Mouse (Mus musculus) central nervous system, embryonic 18 days (tissue): ENCODE data around the gene Bcl7a. TPM values are rescaled to one million over a fixed set of nuclear protein-coding genes. Genes with fewer than 3 reads are reported as not detected.

ENCODE experiments used
- polyA plus RNA-seq: library from polyadenylated mRNA; depleted of rRNA; stranded (reverse); fragments of >200 nt; gene quantifications from 2 replicates; pipeline ENCODE4 v1.2.3, GENCODE M21; 2012; rRNA removed

Bcl7a gene
- 33.4 and 41.3 TPM in 2 replicates for polyA plus RNA-seq

DNA sequence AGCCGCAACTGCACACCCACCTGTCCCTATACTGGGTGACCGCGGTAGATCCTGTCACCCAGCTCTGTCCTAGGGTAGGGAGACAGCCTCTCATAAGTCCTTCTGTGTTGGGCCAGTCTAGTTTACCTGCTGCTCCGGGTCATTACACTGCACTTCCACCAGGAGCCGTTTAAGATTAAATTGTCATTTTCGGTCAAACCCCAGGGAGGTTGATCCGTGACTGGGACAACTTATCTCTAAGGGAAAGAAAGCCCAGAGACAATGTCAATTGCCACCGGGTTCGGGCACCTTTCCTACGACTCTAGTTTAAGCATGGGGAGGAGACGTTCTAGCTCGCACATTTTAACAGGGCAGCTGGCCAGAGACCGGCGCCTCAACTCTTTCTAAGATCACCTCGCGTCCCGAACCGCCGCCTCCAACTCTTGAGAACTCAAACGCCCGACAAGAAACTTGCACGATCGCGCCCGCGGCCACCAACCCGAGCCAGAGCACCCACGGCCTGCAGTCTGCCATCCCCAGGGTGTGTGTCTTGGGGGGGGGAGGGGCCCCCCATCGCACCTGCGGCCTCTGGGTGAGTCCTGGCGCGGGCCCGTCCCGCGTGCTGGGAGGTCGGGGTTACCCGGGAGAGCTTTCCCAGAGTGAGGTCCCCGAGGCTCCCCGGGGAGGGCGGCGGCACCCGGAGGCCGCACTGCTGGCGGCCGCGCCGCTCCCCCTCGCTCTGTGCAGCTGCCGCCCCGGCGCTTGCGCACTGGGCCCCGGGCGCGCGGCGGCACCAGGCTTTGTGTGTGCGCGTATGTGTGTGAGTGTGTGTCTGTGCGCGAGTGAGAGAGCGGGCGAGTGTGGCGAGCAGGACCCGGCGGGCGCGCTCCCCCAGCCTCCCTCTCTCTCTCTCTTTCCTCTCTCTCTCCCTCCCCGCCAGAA, at the start of gene Bcl7a:
Bcl7a (plus strand) TSS at position 128 of the 921 bp plus-strand sequence.

DNA sequence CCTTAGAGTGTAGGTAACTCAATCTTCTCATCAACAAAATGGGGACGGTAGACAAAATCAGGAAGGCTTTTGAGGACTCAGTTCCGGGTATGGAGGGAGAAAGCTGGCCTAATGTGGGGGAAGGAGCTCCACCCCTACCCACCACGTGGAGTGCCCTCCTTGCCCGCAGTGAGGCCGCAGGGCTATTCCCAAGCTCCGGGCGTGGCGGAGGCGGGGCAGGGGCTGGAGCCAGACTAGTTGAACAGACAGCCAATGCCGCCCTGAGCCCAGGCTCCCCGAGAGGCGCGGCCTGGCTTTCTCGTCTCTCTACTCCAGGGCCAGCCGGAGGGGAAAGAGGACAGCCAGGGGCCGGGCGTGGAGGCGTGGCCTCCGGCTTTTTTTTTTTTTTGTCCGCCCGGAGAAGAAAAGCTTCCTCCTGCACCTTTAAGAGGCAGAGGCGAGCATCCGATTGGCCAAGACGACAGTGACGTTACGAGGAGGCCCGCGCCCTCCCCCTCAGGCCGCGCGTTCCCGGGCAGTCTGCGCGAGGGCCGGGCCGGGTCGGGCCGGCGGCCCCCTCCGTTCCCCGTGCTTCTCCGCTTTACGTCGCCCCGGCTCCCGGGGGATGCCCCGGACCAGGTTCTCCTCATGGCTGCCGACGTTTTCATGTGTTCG, 50.8 kb downstream of the Bcl7a start, which contains the start of gene Mlxip:
Mlxip (plus strand) TSS at position 496 of the 654 bp plus-strand sequence.

Other genes starting within 250 kb of the Bcl7a start
- 30.7 and 35.4 TPM in 2 replicates for gene Rhof, start 211.1 kb upstream of the Bcl7a start, polyA plus RNA-seq
- gene Setd1b, start 201.6 kb upstream of the Bcl7a start, polyA plus RNA-seq: 6.4 and 9.0 TPM in 2 replicates
- gene Psmd9, start 174.4 kb upstream of the Bcl7a start, polyA plus RNA-seq: 40.6 and 40.7 TPM in 2 replicates
- 0.04 TPM in 1 of 2 replicates, not detected in the other for gene Hpd, start 161.1 kb upstream of the Bcl7a start, polyA plus RNA-seq
- 3.4 and 3.9 TPM in 2 replicates for gene Wdr66, start 91.7 kb upstream of the Bcl7a start, polyA plus RNA-seq
- gene Mlxip, start 51.0 kb downstream of the Bcl7a start, polyA plus RNA-seq: 27.4 and 27.7 TPM in 2 replicates
- 0.84 and 1.1 TPM in 2 replicates for gene Lrrc43, start 145.5 kb downstream of the Bcl7a start, polyA plus RNA-seq
- not detected in 2 replicates for gene Il31, start 145.7 kb downstream of the Bcl7a start, polyA plus RNA-seq
- gene B3gnt4, start 166.6 kb downstream of the Bcl7a start, polyA plus RNA-seq: 3.0 and 3.1 TPM in 2 replicates
- 91.4 and 98.8 TPM in 2 replicates for gene Diablo, start 180.3 kb downstream of the Bcl7a start, polyA plus RNA-seq
- 8.7 and 12.9 TPM in 2 replicates for gene Gm49027, start 181.7 kb downstream of the Bcl7a start, polyA plus RNA-seq
- gene Vps33a, start 229.2 kb downstream of the Bcl7a start, polyA plus RNA-seq: 36.7 and 38.2 TPM in 2 replicates